Mouse (Mus musculus): Measurements from ENCODE around the gene Kmt2a. TPM values are rescaled to one million over a fixed set of nuclear protein-coding genes. Genes with fewer than 3 reads are reported as not detected.
"Not testable (repeated sequence)": the region's sequence is repeated elsewhere in the genome, so short reads cannot be mapped to it uniquely, and the experiment has no call there.

The Kmt2a gene
- polyA plus RNA-seq, 1 experiment, result 3.1 TPM

DNA sequence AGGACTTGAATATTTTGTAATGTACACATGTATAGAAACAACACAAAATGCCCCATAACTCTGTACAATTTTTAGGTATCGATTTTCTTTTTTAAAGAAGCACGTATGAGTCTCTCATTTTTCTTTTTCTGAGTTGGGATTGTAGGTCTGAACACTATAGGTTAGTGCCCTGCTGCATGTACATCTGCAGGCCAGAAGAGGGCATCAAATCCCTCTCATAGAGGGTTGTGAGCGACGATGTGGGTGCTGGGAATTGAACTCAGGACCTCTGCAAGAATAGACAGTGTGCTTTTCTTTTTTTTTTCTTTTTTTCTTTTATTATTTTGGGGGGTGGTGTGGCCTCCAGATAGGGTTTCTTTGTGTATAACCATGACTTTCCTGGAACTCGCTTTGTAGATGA is 109.7 kb downstream of the Kmt2a start:
- Histone ChIP-seq H3K27me3 (replicated peaks) (no peaks in the 10 kb centered on the region), H3K4me1 (peaks cover 21% of the 10 kb centered on the region), H3K36me3 (replicated peaks; ENCODE audit: low read length) (no peaks in the 10 kb centered on the region), H3K9me3 (no peaks in the 10 kb centered on the region), H3K4me3 (replicated peaks) (no peak overlapping the region)
- TF ChIP-seq FLI1 (IDR thresholded peaks at IDR 0.05; ENCODE audit: low read length) (no peak), GATA1 (IDR thresholded peaks at IDR 0.05; ENCODE audit: borderline replicate concordance, low read length) (no peak)

DNA sequence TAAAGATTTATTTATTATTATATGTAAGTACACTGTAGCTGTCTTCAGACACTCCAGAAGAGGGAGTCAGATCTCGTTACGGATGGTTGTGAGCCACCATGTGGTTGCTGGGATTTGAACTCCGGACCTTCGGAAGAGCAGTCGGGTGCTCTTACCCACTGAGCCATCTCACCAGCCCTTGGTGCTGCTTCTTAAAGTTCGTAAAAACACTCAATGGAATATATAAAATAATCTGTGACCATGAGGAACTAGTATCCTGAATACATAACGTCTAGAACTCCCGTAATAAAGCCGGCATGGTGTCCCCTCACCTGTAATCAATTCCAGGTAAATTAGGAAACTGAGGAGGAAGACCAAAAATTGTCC is 113.1 kb downstream of the Kmt2a start:
- H3K36me3 ChIP-seq (replicated peaks; ENCODE audit: low read length); H3K9me3 ChIP-seq; H3K27me3 ChIP-seq (replicated peaks): not testable (repeated sequence)
- Histone ChIP-seq H3K4me3 (replicated peaks) (peak overlapping the region; percentile 86), H3K4me1 (peaks cover 36% of the 10 kb centered on the region)

DNA sequence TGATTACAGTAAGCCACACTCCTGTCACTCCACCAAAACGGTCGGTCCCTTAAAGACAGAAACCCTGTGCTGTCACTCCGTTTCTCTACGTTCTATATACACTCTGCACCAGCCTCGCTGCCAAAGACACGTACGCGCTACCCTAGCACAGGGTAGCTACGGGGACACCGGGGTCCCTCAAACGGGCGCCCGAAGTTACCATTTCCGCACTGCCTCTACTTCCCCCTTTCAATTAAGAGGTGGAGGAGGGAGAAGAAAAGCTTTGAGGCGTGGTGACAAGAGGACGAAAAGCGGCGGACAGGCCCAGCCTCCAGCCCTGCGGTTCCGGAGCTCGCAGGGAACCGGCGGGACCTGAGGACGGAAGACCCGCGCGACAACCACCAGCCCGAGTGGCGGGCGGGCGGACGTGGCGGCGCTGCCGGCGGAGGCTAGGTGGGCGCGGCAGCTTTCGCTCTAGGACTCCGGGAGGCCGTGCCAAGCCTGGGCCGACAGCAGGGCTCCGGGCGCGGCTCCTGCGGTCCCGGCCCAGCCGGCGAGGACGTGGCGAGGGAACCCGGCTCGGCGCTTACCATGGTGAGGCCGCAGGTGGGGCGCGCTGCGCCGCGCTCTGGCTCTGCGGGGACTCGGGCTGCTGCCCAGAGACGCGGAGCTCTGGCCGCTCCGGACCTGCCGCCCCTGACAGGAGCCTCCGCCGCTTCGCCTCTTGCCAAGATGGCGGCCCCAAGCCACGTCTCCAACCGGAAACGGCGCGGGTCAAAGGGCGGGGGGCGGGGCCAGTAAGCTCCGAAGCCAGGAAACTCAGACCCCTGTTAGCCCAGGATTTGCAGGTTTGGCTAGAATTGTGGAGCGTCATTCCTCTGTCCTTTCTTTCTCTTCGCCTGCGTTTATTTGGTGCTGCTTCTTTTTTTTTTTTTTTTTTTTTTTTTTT is 113.7 kb downstream of the Kmt2a start, which contains the start of the genes Arcn1 and Ift46:
Arcn1 (minus strand) TSS at position 745 of the 928 bp plus-strand sequence.
Ift46 (plus strand) TSS at position 808 of the 928 bp plus-strand sequence.
- TF ChIP-seq FLI1 (IDR thresholded peaks at IDR 0.05; ENCODE audit: low read length) (peak; percentile 55; the same call in 1 of the 2 replicates), GATA1 (IDR thresholded peaks at IDR 0.05; ENCODE audit: borderline replicate concordance, low read length) (no peak)
- Histone ChIP-seq H3K27me3 (replicated peaks) (no peaks in the 10 kb centered on the region), H3K4me1 (peaks cover 39% of the 10 kb centered on the region), H3K36me3 (replicated peaks; ENCODE audit: low read length) (peaks cover 8% of the 10 kb centered on the region), H3K9me3 (no peaks in the 10 kb centered on the region), H3K4me3 (replicated peaks) (peak within 1 kb of the TSS; percentile 96)

DNA sequence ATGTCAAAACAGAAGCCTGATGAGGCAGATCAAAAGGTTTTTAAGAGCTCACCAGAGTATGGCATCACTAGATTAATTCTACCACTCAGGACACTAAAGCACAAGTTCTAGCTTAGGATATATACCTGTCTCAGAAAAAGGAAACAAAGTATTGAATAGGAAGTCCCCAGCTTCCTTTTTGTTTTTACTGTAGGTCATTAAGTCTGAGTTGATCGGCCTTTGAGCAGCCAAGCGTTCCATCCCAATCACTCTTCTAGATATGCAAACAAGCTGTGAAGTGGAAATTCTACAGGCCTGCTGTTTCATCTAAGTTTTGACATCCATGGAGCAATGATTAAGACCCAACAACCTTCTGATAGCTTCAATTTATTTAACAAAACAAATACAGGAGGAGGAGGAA is 120.2 kb downstream of the Kmt2a start:
- peaks cover 40% of the 10 kb centered on the region for H3K4me1 ChIP-seq
- no peak overlapping the region for H3K4me3 ChIP-seq (replicated peaks)
- no peaks in the 10 kb centered on the region for H3K27me3 ChIP-seq (replicated peaks)
- no peak for TF ChIP-seq GATA1 (IDR thresholded peaks at IDR 0.05; ENCODE audit: borderline replicate concordance, low read length)
- no peak for TF ChIP-seq FLI1 (IDR thresholded peaks at IDR 0.05; ENCODE audit: low read length)
- peaks cover 68% of the 10 kb centered on the region for H3K36me3 ChIP-seq (replicated peaks; ENCODE audit: low read length)
- H3K9me3 ChIP-seq, result no peaks in the 10 kb centered on the region

Other genes starting within 250 kb of the Kmt2a start
- not detected in 2 replicates for gene Treh, start 208.1 kb downstream of the Kmt2a start, polyA plus RNA-seq (2012; ENCODE audit: insufficient read depth, low replicate concordance)
- 10.5 and 16.0 TPM in 2 replicates for gene Phldb1, start 146.1 kb downstream of the Kmt2a start, polyA plus RNA-seq (2012; ENCODE audit: insufficient read depth, low replicate concordance)
- 1.8 and 5.9 TPM in 2 replicates for gene Arcn1, start 113.5 kb downstream of the Kmt2a start, polyA plus RNA-seq (2012; ENCODE audit: insufficient read depth, low replicate concordance)
- 3.7 TPM in 1 of 2 replicates, not detected in the other for gene Ift46, start 113.4 kb downstream of the Kmt2a start, polyA plus RNA-seq (2012; ENCODE audit: insufficient read depth, low replicate concordance)
- gene Tmem25, start 82.0 kb downstream of the Kmt2a start, polyA plus RNA-seq (2012; ENCODE audit: insufficient read depth, low replicate concordance), result not detected in 2 replicates
- 0.56 TPM in 1 of 2 replicates, not detected in the other for gene Ttc36, start 78.2 kb downstream of the Kmt2a start, polyA plus RNA-seq (2012; ENCODE audit: insufficient read depth, low replicate concordance)
- 26.7 and 39.7 TPM in 2 replicates for gene Atp5l, start 39.4 kb upstream of the Kmt2a start, polyA plus RNA-seq (2012; ENCODE audit: insufficient read depth, low replicate concordance)
- gene Ube4a, start 84.3 kb upstream of the Kmt2a start, polyA plus RNA-seq (2012; ENCODE audit: insufficient read depth, low replicate concordance), result 0.76 and 2.0 TPM in 2 replicates
- gene Cd3g, start 99.1 kb upstream of the Kmt2a start, polyA plus RNA-seq (2012; ENCODE audit: insufficient read depth, low replicate concordance), result not detected in 2 replicates
- not detected in 2 replicates for gene Cd3d, start 100.5 kb upstream of the Kmt2a start, polyA plus RNA-seq (2012; ENCODE audit: insufficient read depth, low replicate concordance)
- gene Cd3e, start 128.3 kb upstream of the Kmt2a start, polyA plus RNA-seq (2012; ENCODE audit: insufficient read depth, low replicate concordance), result not detected in 2 replicates
- gene Mpzl2, start 158.5 kb upstream of the Kmt2a start, polyA plus RNA-seq (2012; ENCODE audit: insufficient read depth, low replicate concordance), result not detected in 2 replicates
- not detected in 2 replicates for gene Mpzl3, start 173.9 kb upstream of the Kmt2a start, polyA plus RNA-seq (2012; ENCODE audit: insufficient read depth, low replicate concordance)
- gene Jaml, start 197.9 kb upstream of the Kmt2a start, polyA plus RNA-seq (2012; ENCODE audit: insufficient read depth, low replicate concordance), result 0.40 TPM in 1 of 2 replicates, not detected in the other
- gene Scn2b, start 236.5 kb upstream of the Kmt2a start, polyA plus RNA-seq (2012; ENCODE audit: insufficient read depth, low replicate concordance), result 0.09 TPM in 1 of 2 replicates, not detected in the other